Mouse (Mus musculus) liver, embryonic 14.5 days (tissue): ENCODE results near the gene Upb1.

Experiments
- CTCF ChIP-seq: IDR thresholded peaks from 2 replicates; pipeline ENCODE4 v1.5.1; 2016; ENCODE audit warnings: antibody characterized with exemption, low read depth, control low read depth
- EP300 ChIP-seq: IDR thresholded peaks from 2 replicates; pipeline ENCODE4 v1.6.1; 2016; ENCODE audit warnings: antibody characterized with exemption, low read depth

DNA sequence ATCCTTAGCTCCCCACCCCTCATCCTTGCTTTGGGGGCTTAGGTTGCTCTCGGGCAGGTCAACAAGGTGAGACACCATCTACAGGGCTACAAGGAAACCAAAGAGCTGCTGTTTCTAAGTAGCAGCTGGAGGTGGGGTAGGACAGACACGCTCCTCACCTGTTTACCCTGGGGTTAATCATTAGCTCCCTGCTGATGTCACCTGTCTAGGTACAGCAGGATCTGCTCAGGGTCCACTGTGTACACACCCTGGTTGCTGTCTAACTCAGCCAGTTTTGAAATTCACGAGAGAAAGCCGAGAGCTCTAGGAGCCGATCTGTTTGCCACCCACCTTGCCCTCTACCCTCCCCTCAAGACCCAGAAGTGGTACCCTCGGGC, 28.1 kb downstream of the Upb1 start:
- no peak; the same call in 1 of the 2 replicates for TF ChIP-seq EP300
- no peak for TF ChIP-seq CTCF
